Mouse (Mus musculus) midbrain, embryonic 16.5 days (tissue): ENCODE measurements around the gene St3gal6. TPM values are rescaled to one million over a fixed set of nuclear protein-coding genes. Genes with fewer than 3 reads are reported as not detected.
A peak's percentile ranks its signal among the peaks of the same experiment; 100 is the strongest.

Experiments used
- ATAC-seq: fragments of 200-750 bp; cut with Nextera tagmentation; 2 replicates; pipeline ENCODE4 v1.8.0; 2017; ENCODE audit warnings: moderate TSS enrichment
- H3K27ac ChIP-seq: fragments of 300-500 bp; sonication (generic); 2 replicates; pipeline ENCODE4 v1.5.1; 2014; ENCODE audit warnings: mild to moderate bottlenecking, low read length, mixed read lengths
- H3K27me3 ChIP-seq: fragments of 300-500 bp; sonication (generic); 2 replicates; pipeline ENCODE4 v1.6.1; 2014; ENCODE audit warnings: low read depth, low read length, mixed read lengths; ENCODE audit not compliant: control insufficient read depth, insufficient read depth
- H3K36me3 ChIP-seq: fragments of 300-500 bp; sonication (generic); 2 replicates; pipeline ENCODE4 v1.6.1; 2014; ENCODE audit warnings: mild to moderate bottlenecking, low read length, moderate library complexity, mixed read lengths; ENCODE audit not compliant: control insufficient read depth, insufficient read depth
- H3K4me1 ChIP-seq: fragments of 300-500 bp; sonication (generic); 2 replicates; pipeline ENCODE4 v1.6.1; 2014; ENCODE audit warnings: mild to moderate bottlenecking, low read length, mixed read lengths; ENCODE audit not compliant: control insufficient read depth, insufficient read depth
- H3K4me2 ChIP-seq: fragments of 300-500 bp; sonication (generic); 2 replicates; pipeline ENCODE4 v1.6.1; 2014; ENCODE audit warnings: mild to moderate bottlenecking, low read length, mixed read lengths
- H3K4me3 ChIP-seq: fragments of 300-500 bp; sonication (generic); 2 replicates; pipeline ENCODE4 v1.5.1; 2014; ENCODE audit warnings: low read depth, mild to moderate bottlenecking, low read length, moderate library complexity, mixed read lengths
- H3K9ac ChIP-seq: fragments of 300-500 bp; sonication (generic); 2 replicates; pipeline ENCODE4 v1.6.1; 2014; ENCODE audit warnings: low read depth, low read length, mixed read lengths
- H3K9me3 ChIP-seq: fragments of 300-500 bp; sonication (generic); replicated peaks from 2 replicates; pipeline ENCODE4 v1.6.1; 2014; ENCODE audit warnings: mild to moderate bottlenecking, low read length, mixed read lengths; ENCODE audit not compliant: control insufficient read depth, poor library complexity, severe bottlenecking
- WGBS: fragments of 180-500 bp; shearing (Covaris S2); extraction: QIAGEN DNeasy Blood & Tissue Kit; methylation state at CpG from one replicate; pipeline ENCODE4 v1.1.7; 2014; 5-methylcytosine and 5-hydroxymethylcytosine counted together
- polyA plus RNA-seq: library from polyadenylated mRNA; unstranded; fragments of >200 nt; fragmentation: Nextera tagmentation; extraction: Ambion mirVana; gene quantifications from 2 replicates; pipeline ENCODE4 v1.2.1, GENCODE M21; 2015

St3gal6 gene
- 12.6 and 13.2 TPM in 2 replicates for polyA plus RNA-seq

GRCm38 (mm10) chr16:58523972-58524850 lies at the start of gene St3gal6:
TSS of gene St3gal6 (minus strand) at chr16:58524243.
- Histone ChIP-seq H3K4me3 (peak within 1 kb of the TSS; percentile 87), H3K27ac (peak within 1 kb of the TSS; percentile 66), H3K4me1 (peaks cover 6% of the 10 kb centered on the region), H3K4me2 (peak within 1 kb of the TSS; percentile 88), H3K27me3 (no peaks in the 10 kb centered on the region; the same call in 1 of the 2 replicates), H3K36me3 (no peaks in the 10 kb centered on the region), H3K9ac (peak within 1 kb of the TSS; percentile 70), H3K9me3 (peaks cover 4% of the 10 kb centered on the region; the same call in 1 of the 2 replicates)
- WGBS, result 91% methylated on average over 12 of the region's 12 CpGs
- ATAC-seq, result no peak

GRCm38 (mm10) chr16:58570694-58571264 lies 46.7 kb upstream of the St3gal6 start:
- ATAC-seq, result no peak
- no peak overlapping the region for H3K9ac ChIP-seq
- no peaks in the 10 kb centered on the region for H3K4me1 ChIP-seq
- no peak overlapping the region for H3K27ac ChIP-seq
- no peaks in the 10 kb centered on the region for H3K9me3 ChIP-seq
- no peaks in the 10 kb centered on the region for H3K27me3 ChIP-seq
- H3K4me2 ChIP-seq, result no peak overlapping the region
- no peak overlapping the region for H3K4me3 ChIP-seq
- no peaks in the 10 kb centered on the region for H3K36me3 ChIP-seq

- no peak for ATAC-seq
- Histone ChIP-seq H3K4me1 (no peaks in the 10 kb centered on the region), H3K27ac (no peak overlapping the region), H3K9me3 (no peaks in the 10 kb centered on the region), H3K4me3 (no peak overlapping the region), H3K9ac (no peak overlapping the region), H3K36me3 (no peaks in the 10 kb centered on the region), H3K27me3 (no peaks in the 10 kb centered on the region), H3K4me2 (no peak overlapping the region)
- 90% methylated on average over 2 of the region's 2 CpGs for WGBS
Observed at GRCm38 (mm10) chr16:58561196-58561595, 37.2 kb upstream of the St3gal6 start.

- Histone ChIP-seq H3K27me3 (no peaks in the 10 kb centered on the region), H3K9ac (no peak overlapping the region), H3K4me3 (no peak overlapping the region), H3K27ac (no peak overlapping the region), H3K36me3 (no peaks in the 10 kb centered on the region), H3K4me2 (no peak overlapping the region), H3K4me1 (no peaks in the 10 kb centered on the region), H3K9me3 (no peaks in the 10 kb centered on the region)
- 82% methylated on average over 4 of the region's 4 CpGs for WGBS
- no peak for ATAC-seq
Observed at GRCm38 (mm10) chr16:58556067-58556830, 32.2 kb upstream of the St3gal6 start.

GRCm38 (mm10) chr16:58554673-58555072 lies 30.6 kb upstream of the St3gal6 start:
- Histone ChIP-seq H3K36me3 (no peaks in the 10 kb centered on the region), H3K4me1 (no peaks in the 10 kb centered on the region), H3K4me3 (no peak overlapping the region), H3K9me3 (no peaks in the 10 kb centered on the region), H3K27me3 (no peaks in the 10 kb centered on the region), H3K9ac (no peak overlapping the region), H3K4me2 (no peak overlapping the region), H3K27ac (no peak overlapping the region)
- 67% methylated on average over 1 of the region's 1 CpGs for WGBS
- ATAC-seq, result no peak

- Histone ChIP-seq H3K4me3 (no peak overlapping the region), H3K4me1 (no peaks in the 10 kb centered on the region), H3K9me3 (no peaks in the 10 kb centered on the region), H3K27me3 (no peaks in the 10 kb centered on the region), H3K36me3 (no peaks in the 10 kb centered on the region), H3K9ac (no peak overlapping the region), H3K4me2 (no peak overlapping the region), H3K27ac (no peak overlapping the region)
- ATAC-seq, result no peak
- 83% methylated on average over 2 of the region's 2 CpGs for WGBS
Observed at GRCm38 (mm10) chr16:58548042-58548441, 24.0 kb upstream of the St3gal6 start.

GRCm38 (mm10) chr16:58546128-58546527 lies 22.1 kb upstream of the St3gal6 start:
- no peak overlapping the region for H3K27ac ChIP-seq
- no peak overlapping the region for H3K4me3 ChIP-seq
- H3K27me3 ChIP-seq, result no peaks in the 10 kb centered on the region
- 78% methylated on average over 1 of the region's 1 CpGs for WGBS
- H3K9me3 ChIP-seq, result no peaks in the 10 kb centered on the region
- H3K4me1 ChIP-seq, result no peaks in the 10 kb centered on the region
- H3K9ac ChIP-seq, result no peak overlapping the region
- no peaks in the 10 kb centered on the region for H3K36me3 ChIP-seq
- H3K4me2 ChIP-seq, result no peak overlapping the region
- no peak for ATAC-seq

- ATAC-seq, result no peak
- Histone ChIP-seq H3K4me1 (no peaks in the 10 kb centered on the region), H3K9ac (no peak overlapping the region), H3K4me2 (no peak overlapping the region), H3K36me3 (no peaks in the 10 kb centered on the region), H3K27ac (no peak overlapping the region), H3K4me3 (no peak overlapping the region), H3K27me3 (no peaks in the 10 kb centered on the region), H3K9me3 (no peaks in the 10 kb centered on the region)
- 91% methylated on average over 1 of the region's 1 CpGs for WGBS
Observed at GRCm38 (mm10) chr16:58539490-58539889, 15.4 kb upstream of the St3gal6 start.
